Mouse (Mus musculus) heart, embryonic 14.5 days (tissue): ENCODE results near the gene Syn3. TPM values are rescaled to one million over a fixed set of nuclear protein-coding genes. Genes with fewer than 3 reads are reported as not detected.
"Not testable (repeated sequence)": the region's sequence is repeated elsewhere in the genome, so short reads cannot be mapped to it uniquely, and the experiment has no call there.

Experiments used
- ATAC-seq: fragments of 200-750 bp; cut with Nextera tagmentation; 2 replicates; pipeline ENCODE4 v1.8.0; 2017; ENCODE audit warnings: low read depth, moderate TSS enrichment; ENCODE audit not compliant: insufficient number of reproducible peaks, insufficient read depth, low FRiP score
- H3K27ac ChIP-seq, 2 experiments: fragments of 200-500 bp in 1 of 2; fragments of 300-500 bp in 1 of 2; sonication (generic) in 1 of 2; replicated peaks in 1 of 2; 2 replicates each; pipeline ENCODE4 v1.5.1; 2012 to 2014; ENCODE audit warnings: low read depth in 2 of 2, low read length in 2 of 2, control low read depth in 1 of 2, mild to moderate bottlenecking in 1 of 2, mixed read lengths in 1 of 2; ENCODE audit not compliant: control insufficient read depth in 1 of 2, insufficient read depth in 1 of 2
- H3K27me3 ChIP-seq: fragments of 300-500 bp; sonication (generic); 2 replicates; pipeline ENCODE4 v1.6.1; 2014; ENCODE audit warnings: mild to moderate bottlenecking, low read length, control low read depth; ENCODE audit not compliant: control insufficient read depth, insufficient read depth
- H3K36me3 ChIP-seq: fragments of 300-500 bp; sonication (generic); 2 replicates; pipeline ENCODE4 v1.6.1; 2014; ENCODE audit warnings: mild to moderate bottlenecking, control low read depth, low read length, mixed read lengths; ENCODE audit not compliant: control insufficient read depth, insufficient read depth
- H3K4me1 ChIP-seq, 2 experiments: fragments of 200-500 bp in 1 of 2; fragments of 300-500 bp in 1 of 2; sonication (generic) in 1 of 2; 2 replicates each; pipeline ENCODE4 v1.6.1; 2012 to 2014; ENCODE audit warnings: low read length in 2 of 2, control low read depth in 1 of 2, mixed read lengths in 1 of 2; ENCODE audit not compliant: control insufficient read depth in 2 of 2, insufficient read depth in 2 of 2
- H3K4me2 ChIP-seq: fragments of 300-500 bp; sonication (generic); 2 replicates; pipeline ENCODE4 v1.6.1; 2014; ENCODE audit warnings: mild to moderate bottlenecking, low read length
- H3K4me3 ChIP-seq, 2 experiments: fragments of 200-500 bp in 1 of 2; fragments of 300-500 bp in 1 of 2; sonication (generic) in 1 of 2; 2 replicates each; pipeline ENCODE4 v1.5.1; 2012 to 2014; ENCODE audit warnings: low read length in 2 of 2, mild to moderate bottlenecking in 2 of 2, control low read depth in 1 of 2, low read depth in 1 of 2, moderate library complexity in 1 of 2; ENCODE audit not compliant: control insufficient read depth in 1 of 2, insufficient read depth in 1 of 2
- H3K9ac ChIP-seq: fragments of 300-500 bp; sonication (generic); 2 replicates; pipeline ENCODE4 v1.6.1; 2014; ENCODE audit warnings: mild to moderate bottlenecking, low read length
- H3K9me3 ChIP-seq: fragments of 300-500 bp; sonication (generic); 2 replicates; pipeline ENCODE4 v1.6.1; 2016; ENCODE audit warnings: low read length, control low read depth; ENCODE audit not compliant: control insufficient read depth
- WGBS: fragments of 180-500 bp; shearing (Covaris S2); extraction: QIAGEN DNeasy Blood & Tissue Kit; methylation state at CpG from one replicate; pipeline ENCODE4 v1.1.7; 2014; 5-methylcytosine and 5-hydroxymethylcytosine counted together
- polyA plus RNA-seq: library from polyadenylated mRNA; unstranded; fragments of >200 nt; fragmentation: Nextera tagmentation; extraction: Ambion mirVana; gene quantifications from 2 replicates; pipeline ENCODE4 v1.2.1, GENCODE M21; 2014

Syn3 gene
- polyA plus RNA-seq, 1 experiment from 2014 or later, result 1.1 TPM

- not testable (repeated sequence) for H3K27me3 ChIP-seq, H3K27ac ChIP-seq, H3K4me2 ChIP-seq, ATAC-seq, H3K36me3 ChIP-seq, H3K4me3 ChIP-seq, H3K9me3 ChIP-seq, H3K9ac ChIP-seq
- H3K4me1 ChIP-seq, result peaks cover 7 to 12% of the 10 kb centered on the region in 2 experiments; a peak in 2 of 4 replicates
- 72% methylated on average over 2 of the region's 2 CpGs for WGBS
These were observed 119.9 kb downstream of the Syn3 start for GRCm38 (mm10) chr10:86378803-86379202.

- Histone ChIP-seq H3K4me1 (peaks cover 12 to 14% of the 10 kb centered on the region in 2 experiments), H3K27ac (no peak overlapping the region), H3K9me3 (no peaks in the 10 kb centered on the region), H3K27me3 (no peaks in the 10 kb centered on the region), H3K36me3 (no peaks in the 10 kb centered on the region), H3K4me2 (no peak overlapping the region), H3K4me3 (no peak overlapping the region), H3K9ac (no peak overlapping the region)
- no peak for ATAC-seq
- 81% methylated on average over 8 of the region's 8 CpGs for WGBS
These were observed 122.1 kb downstream of the Syn3 start for GRCm38 (mm10) chr10:86376392-86377185.

- H3K4me1 ChIP-seq, result peaks cover 14 to 21% of the 10 kb centered on the region in 2 experiments
- H3K4me2 ChIP-seq, result no peak overlapping the region
- H3K27me3 ChIP-seq, result no peaks in the 10 kb centered on the region
- 41% methylated on average over 11 of the region's 11 CpGs for WGBS
- H3K9ac ChIP-seq, result no peak overlapping the region
- no peaks in the 10 kb centered on the region for H3K36me3 ChIP-seq
- ATAC-seq, result no peak
- no peak overlapping the region for H3K4me3 ChIP-seq
- no peak overlapping the region for H3K27ac ChIP-seq
- H3K9me3 ChIP-seq, result no peaks in the 10 kb centered on the region
These were observed 122.8 kb downstream of the Syn3 start for GRCm38 (mm10) chr10:86375903-86376302.

GRCm38 (mm10) chr10:86374061-86374460 is 124.6 kb downstream of the Syn3 start:
- H3K9me3 ChIP-seq, result no peaks in the 10 kb centered on the region
- no peak overlapping the region for H3K27ac ChIP-seq
- WGBS, result 82% methylated on average over 2 of the region's 2 CpGs
- H3K36me3 ChIP-seq, result no peaks in the 10 kb centered on the region
- no peak overlapping the region for H3K4me3 ChIP-seq
- no peaks in the 10 kb centered on the region for H3K27me3 ChIP-seq
- no peak for ATAC-seq
- no peak overlapping the region for H3K9ac ChIP-seq
- no peak overlapping the region for H3K4me2 ChIP-seq
- H3K4me1 ChIP-seq, result peaks cover 21 to 36% of the 10 kb centered on the region in 2 experiments

GRCm38 (mm10) chr10:86371561-86371960 is 127.1 kb downstream of the Syn3 start:
- no peak for ATAC-seq
- Histone ChIP-seq H3K36me3 (no peaks in the 10 kb centered on the region), H3K4me2 (no peak overlapping the region), H3K4me1 (peaks cover 25 to 38% of the 10 kb centered on the region in 2 experiments), H3K4me3 (no peak overlapping the region), H3K9ac (no peak overlapping the region), H3K9me3 (no peaks in the 10 kb centered on the region), H3K27me3 (peaks cover 3% of the 10 kb centered on the region; the same call in 1 of the 2 replicates), H3K27ac (peak overlapping the region; percentile 49 to 67; a peak in 3 of 4 replicates)

GRCm38 (mm10) chr10:86369346-86369745 is 129.3 kb downstream of the Syn3 start:
- Histone ChIP-seq H3K4me2 (no peak overlapping the region), H3K4me3 (no peak overlapping the region), H3K27ac (peak overlapping the region in 1 of 2 experiments; percentile 16; a peak in 1 of 4 replicates), H3K27me3 (peaks cover 3% of the 10 kb centered on the region; the same call in 1 of the 2 replicates), H3K9ac (no peak overlapping the region), H3K9me3 (no peaks in the 10 kb centered on the region), H3K4me1 (peaks cover 34 to 46% of the 10 kb centered on the region in 2 experiments), H3K36me3 (no peaks in the 10 kb centered on the region)
- ATAC-seq, result no peak
- WGBS, result 31% methylated on average over 4 of the region's 4 CpGs

GRCm38 (mm10) chr10:86368811-86369210 is 129.9 kb downstream of the Syn3 start:
- Histone ChIP-seq H3K4me3 (no peak overlapping the region), H3K4me2 (no peak overlapping the region), H3K36me3 (no peaks in the 10 kb centered on the region), H3K4me1 (peaks cover 34 to 50% of the 10 kb centered on the region in 2 experiments), H3K9ac (no peak overlapping the region), H3K9me3 (no peaks in the 10 kb centered on the region), H3K27ac (0 out of 4 replicates have a peak overlapping the region, but pooled peaks of 1 of the 2 experiments have one; percentile 16), H3K27me3 (peaks cover 3% of the 10 kb centered on the region; the same call in 1 of the 2 replicates)
- 65% methylated on average over 12 of the region's 12 CpGs for WGBS
- peak; percentile 44; the same call in 1 of the 2 replicates for ATAC-seq
